Mouse (Mus musculus): ENCODE data around the gene Sh2d3c. TPM values are rescaled to one million over a fixed set of nuclear protein-coding genes. Genes with fewer than 3 reads are reported as not detected.

Gene Sh2d3c
- total and polyA plus RNA-seq, 2 experiments from 2014 or later: 43.8 to 52.8 TPM

DNA sequence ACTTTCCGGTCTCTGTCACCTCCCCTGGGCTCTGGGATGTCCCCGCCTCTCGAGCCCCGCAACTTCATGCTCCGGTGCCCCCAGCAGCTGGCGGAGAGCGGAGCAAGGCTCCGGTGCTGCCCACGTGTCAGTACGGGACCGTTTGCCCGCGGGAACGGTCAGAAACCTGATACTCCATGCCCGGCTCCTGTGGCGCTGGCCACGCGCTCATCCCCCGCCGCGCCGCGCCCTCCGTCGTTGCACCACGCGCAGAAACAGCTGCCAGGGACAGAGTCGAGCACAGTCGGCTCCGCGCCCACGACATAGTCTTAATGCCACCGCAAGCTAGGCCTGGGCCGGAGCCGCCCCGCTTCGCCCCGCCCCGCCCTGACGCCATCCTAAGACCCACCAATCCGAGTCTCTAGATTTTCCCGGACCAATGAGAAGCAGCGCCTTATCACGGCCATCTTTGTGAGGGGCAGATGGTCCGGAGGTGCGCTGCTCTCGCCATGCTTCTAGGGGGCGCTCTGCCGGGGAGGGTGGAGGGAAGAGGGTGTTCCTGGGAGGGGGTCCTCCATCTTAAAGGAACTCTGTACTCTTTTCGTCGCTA, 26.9 kb upstream of the Sh2d3c start:
- peak overlapping the region; percentile 96 for H3K4me2 ChIP-seq (ENCODE audit: low read depth, low read length)
- H3K27ac ChIP-seq: peak overlapping the region; percentile 85
- ATAC-seq (peak; percentile 98), DNase-seq (ENCODE audit: low spot score) (peak; percentile 99)
- peak; percentile 82 for TF ChIP-seq CTCF (IDR thresholded peaks at IDR 0.05; ENCODE audit: low read depth)
- no peaks in the 10 kb centered on the region for H3K36me3 ChIP-seq (ENCODE audit: insufficient read depth, low read length)
- H3K9ac ChIP-seq (replicated peaks; ENCODE audit: low read length): peak overlapping the region; percentile 85
- no peaks in the 10 kb centered on the region for H3K9me3 ChIP-seq (ENCODE audit: low read length)
- no peaks in the 10 kb centered on the region; the same call in 1 of the 2 replicates for H3K4me1 ChIP-seq (ENCODE audit: insufficient read depth, low read length)
- H3K4me3 ChIP-seq (ENCODE audit: low read length): peak overlapping the region; percentile 83
- H3K27me3 ChIP-seq (ENCODE audit: insufficient read depth, low read length): no peaks in the 10 kb centered on the region
- under 1% methylated on average over 51 of the region's 51 CpGs for WGBS

GRCm38 (mm10) chr2:32694691-32695090, 26.2 kb upstream of the Sh2d3c start:
- H3K36me3 ChIP-seq (ENCODE audit: insufficient read depth, low read length): no peaks in the 10 kb centered on the region
- peak overlapping the region; percentile 85; the same call in 1 of the 2 replicates for H3K9ac ChIP-seq (replicated peaks; ENCODE audit: low read length)
- H3K27me3 ChIP-seq (ENCODE audit: insufficient read depth, low read length): no peaks in the 10 kb centered on the region
- no peak for ATAC-seq
- H3K4me1 ChIP-seq (ENCODE audit: insufficient read depth, low read length): no peaks in the 10 kb centered on the region; the same call in 1 of the 2 replicates
- peak overlapping the region; percentile 96 for H3K4me2 ChIP-seq (ENCODE audit: low read depth, low read length)
- no peak for TF ChIP-seq CTCF (IDR thresholded peaks at IDR 0.05; ENCODE audit: low read depth)
- peak overlapping the region; percentile 64; the same call in 1 of the 2 replicates for H3K27ac ChIP-seq
- 87% methylated on average over 12 of the region's 12 CpGs for WGBS
- H3K4me3 ChIP-seq (ENCODE audit: low read length): peak overlapping the region; percentile 83
- H3K9me3 ChIP-seq (ENCODE audit: low read length): no peaks in the 10 kb centered on the region
- no peak for DNase-seq (ENCODE audit: low spot score)

- no peak overlapping the region for H3K4me2 ChIP-seq (ENCODE audit: low read depth, low read length)
- no peak for ATAC-seq
- 84% methylated on average over 6 of the region's 6 CpGs for WGBS
Observed at GRCm38 (mm10) chr2:32699680-32700079, 21.2 kb upstream of the Sh2d3c start.

GRCm38 (mm10) chr2:32700966-32701743, 19.7 kb upstream of the Sh2d3c start:
- no peaks in the 10 kb centered on the region for H3K9me3 ChIP-seq (ENCODE audit: low read length)
- H3K36me3 ChIP-seq (ENCODE audit: insufficient read depth, low read length): peaks cover 27% of the 10 kb centered on the region
- no peaks in the 10 kb centered on the region for H3K4me1 ChIP-seq (ENCODE audit: insufficient read depth, low read length)
- ATAC-seq (no peak), DNase-seq (ENCODE audit: low spot score) (no peak)
- TF ChIP-seq CTCF (IDR thresholded peaks at IDR 0.05; ENCODE audit: low read depth): no peak
- H3K27me3 ChIP-seq (ENCODE audit: insufficient read depth, low read length): no peaks in the 10 kb centered on the region
- 85% methylated on average over 14 of the region's 14 CpGs for WGBS
- H3K4me3 ChIP-seq (ENCODE audit: low read length): no peak overlapping the region
- H3K9ac ChIP-seq (replicated peaks; ENCODE audit: low read length): no peak overlapping the region
- H3K4me2 ChIP-seq (ENCODE audit: low read depth, low read length): no peak overlapping the region
- H3K27ac ChIP-seq: no peak overlapping the region

More at GRCm38 (mm10) chr2:32699680-32700079, 21.2 kb upstream of the Sh2d3c start:
- H3K36me3 ChIP-seq (ENCODE audit: insufficient read depth, low read length): peaks cover 21% of the 10 kb centered on the region; the same call in 1 of the 2 replicates
- H3K4me3 ChIP-seq (ENCODE audit: low read length): no peak overlapping the region
- H3K4me1 ChIP-seq (ENCODE audit: insufficient read depth, low read length): no peaks in the 10 kb centered on the region
- H3K9ac ChIP-seq (replicated peaks; ENCODE audit: low read length): no peak overlapping the region
- H3K27ac ChIP-seq: no peak overlapping the region
- DNase-seq (ENCODE audit: low spot score): no peak
- no peaks in the 10 kb centered on the region for H3K27me3 ChIP-seq (ENCODE audit: insufficient read depth, low read length)
- no peak for TF ChIP-seq CTCF (IDR thresholded peaks at IDR 0.05; ENCODE audit: low read depth)
- H3K9me3 ChIP-seq (ENCODE audit: low read length): no peaks in the 10 kb centered on the region

- ATAC-seq (no peak), DNase-seq (ENCODE audit: low spot score) (no peak)
- Histone ChIP-seq H3K9me3 (ENCODE audit: low read length) (no peaks in the 10 kb centered on the region), H3K4me3 (ENCODE audit: low read length) (no peak overlapping the region), H3K36me3 (ENCODE audit: insufficient read depth, low read length) (peaks cover 42% of the 10 kb centered on the region), H3K27me3 (ENCODE audit: insufficient read depth, low read length) (no peaks in the 10 kb centered on the region), H3K9ac (replicated peaks; ENCODE audit: low read length) (no peak overlapping the region), H3K27ac (no peak overlapping the region), H3K4me1 (ENCODE audit: insufficient read depth, low read length) (no peaks in the 10 kb centered on the region), H3K4me2 (ENCODE audit: low read depth, low read length) (no peak overlapping the region)
- 96% methylated on average over 8 of the region's 8 CpGs for WGBS
- TF ChIP-seq CTCF (IDR thresholded peaks at IDR 0.05; ENCODE audit: low read depth): no peak
Observed at GRCm38 (mm10) chr2:32703046-32703445, 17.8 kb upstream of the Sh2d3c start.

GRCm38 (mm10) chr2:32704021-32704421, 16.8 kb upstream of the Sh2d3c start, which contains the start of gene Fpgs:
Fpgs (minus strand) TSS chr2:32704145.
- 91% methylated on average over 2 of the region's 2 CpGs for WGBS
- Histone ChIP-seq H3K4me1 (ENCODE audit: insufficient read depth, low read length) (no peaks in the 10 kb centered on the region), H3K36me3 (ENCODE audit: insufficient read depth, low read length) (peaks cover 50% of the 10 kb centered on the region), H3K9ac (replicated peaks; ENCODE audit: low read length) (no peak within 1 kb of the TSS), H3K4me2 (ENCODE audit: low read depth, low read length) (no peak within 1 kb of the TSS), H3K4me3 (ENCODE audit: low read length) (no peak within 1 kb of the TSS), H3K27me3 (ENCODE audit: insufficient read depth, low read length) (no peaks in the 10 kb centered on the region), H3K27ac (no peak within 1 kb of the TSS), H3K9me3 (ENCODE audit: low read length) (no peaks in the 10 kb centered on the region)
- DNase-seq (ENCODE audit: low spot score) (no peak), ATAC-seq (no peak)
- TF ChIP-seq CTCF (IDR thresholded peaks at IDR 0.05; ENCODE audit: low read depth): no peak
